Mouse (Mus musculus): ENCODE results near the gene Fndc11. TPM values are rescaled to one million over a fixed set of nuclear protein-coding genes. Genes with fewer than 3 reads are reported as not detected.

The Fndc11 gene
- total and polyA plus RNA-seq, 3 experiments, result 0.59 TPM; not detected in 2

- Histone ChIP-seq H3K4me2 (ENCODE audit: insufficient read depth, low read depth, poor library complexity, severe bottlenecking) (peak within 1 kb of the TSS; percentile 65), H3K4me1 (ENCODE audit: control insufficient read depth in 1 of 2, insufficient read depth in 2 of 2) (peaks cover 7 to 36% of the 10 kb centered on the region in 2 experiments; a peak in 3 of 4 replicates), H3K36me3 (replicated peaks in 1 of 2; ENCODE audit: control insufficient read depth in 1 of 2, insufficient read depth in 1 of 2, low read length in 1 of 2) (peaks cover 0 to 6% of the 10 kb centered on the region in 2 experiments), H3K4me3 (replicated peaks in 1 of 3; ENCODE audit: low read depth in 2 of 3, low read length in 2 of 3, poor library complexity in 1 of 3) (peak within 1 kb of the TSS; percentile 68 to 82 (median 79)), H3K9ac (ENCODE audit: insufficient read depth, low read depth) (peak within 1 kb of the TSS; percentile 78), H3K79me2 (replicated peaks; ENCODE audit: control insufficient read depth, extremely low read depth, insufficient read depth, poor library complexity, severe bottlenecking) (no peaks in the 10 kb centered on the region), H3K27me3 (replicated peaks) (no peaks in the 10 kb centered on the region), H3K9me3 (replicated peaks; ENCODE audit: low read length) (no peaks in the 10 kb centered on the region), H3K27ac (ENCODE audit: insufficient read depth, low read depth) (peak within 1 kb of the TSS; percentile 74)
- DNase-seq (ENCODE audit: extremely low read depth), result peak; percentile 93
- TF ChIP-seq CHD1 (IDR thresholded peaks at IDR 0.05; ENCODE audit: low read depth, low read length) (no peak), UBTF (IDR thresholded peaks at IDR 0.05; ENCODE audit: low read depth, low read length) (peak; percentile 58; the same call in 1 of the 2 replicates), GABPA (IDR thresholded peaks at IDR 0.05; ENCODE audit: insufficient replicate concordance, low read depth, low read length) (no peak), MXI1 (IDR thresholded peaks at IDR 0.05; ENCODE audit: low read depth, low read length) (peak; percentile 49), ZNF384 (IDR thresholded peaks at IDR 0.05; ENCODE audit: low read depth, low read length) (no peak), PAX5 (IDR thresholded peaks at IDR 0.05; ENCODE audit: low read length) (no peak), JUN (IDR thresholded peaks at IDR 0.05; ENCODE audit: insufficient read depth, low read depth, low read length) (no peak), ZC3H11A (IDR thresholded peaks at IDR 0.05; ENCODE audit: low read depth, low read length) (no peak), CHD2 (IDR thresholded peaks at IDR 0.05; ENCODE audit: low read length) (peak; percentile 79), NRF1 (IDR thresholded peaks at IDR 0.05; ENCODE audit: low read depth, low read length) (peak; percentile 85), JUND (conservative IDR thresholded peaks at IDR 0.05; ENCODE audit: low read depth, low read length) (no peak), CTCF (conservative IDR thresholded peaks at IDR 0.05 in 1 of 2, IDR thresholded peaks at IDR 0.05 in 1 of 2; ENCODE audit: low read depth in 2 of 2, low read length in 2 of 2) (no peak), BHLHE40 (IDR thresholded peaks at IDR 0.05; ENCODE audit: low read depth, low read length) (no peak), HCFC1 (IDR thresholded peaks at IDR 0.05; ENCODE audit: low read depth, low read length) (peak; percentile 48), MAZ (IDR thresholded peaks at IDR 0.05; ENCODE audit: low read depth, low read length) (peak; percentile 16; the same call in 1 of the 2 replicates), ZMIZ1 (IDR thresholded peaks at IDR 0.05; ENCODE audit: low read depth, low read length) (peak; percentile 64), EP300 (IDR thresholded peaks at IDR 0.05; ENCODE audit: low read length) (no peak), MYC (IDR thresholded peaks at IDR 0.05; ENCODE audit: low read depth, low read length) (peak; percentile 16; the same call in 1 of the 2 replicates), KAT2A (IDR thresholded peaks at IDR 0.05; ENCODE audit: insufficient replicate concordance, low read length) (0 out of 2 replicates have a peak, but pooled peaks have one; percentile 28), ETS1 (conservative IDR thresholded peaks at IDR 0.05; ENCODE audit: low read depth, low read length) (no peak; the same call in 1 of the 2 replicates), POLR2A (IDR thresholded peaks at IDR 0.05; ENCODE audit: low read depth, low read length) (peak; percentile 76), MEF2A (IDR thresholded peaks at IDR 0.05; ENCODE audit: borderline replicate concordance, low read depth, low read length) (no peak), SMC3 (IDR thresholded peaks at IDR 0.05; ENCODE audit: low read depth, low read length) (no peak), SIN3A (IDR thresholded peaks at IDR 0.05; ENCODE audit: low read length) (peak; percentile 17), TBP (conservative IDR thresholded peaks at IDR 0.05; ENCODE audit: low read depth, low read length) (no peak), ZKSCAN1 (IDR thresholded peaks at IDR 0.05; ENCODE audit: borderline replicate concordance, low read depth, low read length) (no peak), RCOR1 (conservative IDR thresholded peaks at IDR 0.05; ENCODE audit: low read depth, low read length) (no peak), USF1 (IDR thresholded peaks at IDR 0.05; ENCODE audit: low read depth, low read length) (no peak), TCF12 (IDR thresholded peaks at IDR 0.05; ENCODE audit: low read depth, low read length) (peak; percentile 61), RAD21 (IDR thresholded peaks at IDR 0.05; ENCODE audit: low read depth, low read length) (no peak), USF2 (conservative IDR thresholded peaks at IDR 0.05; ENCODE audit: low read depth, low read length) (no peak), IRF4 (IDR thresholded peaks at IDR 0.05; ENCODE audit: low read depth, low read length) (no peak; the same call in 1 of the 2 replicates), E2F4 (IDR thresholded peaks at IDR 0.05; ENCODE audit: insufficient replicate concordance, low read depth, low read length) (no peak), MAFK (IDR thresholded peaks at IDR 0.05; ENCODE audit: insufficient replicate concordance, low read length) (no peak), ELF1 (IDR thresholded peaks at IDR 0.05; ENCODE audit: low read depth, low read length) (peak; percentile 57), POLR2AphosphoS2 (IDR thresholded peaks at IDR 0.05; ENCODE audit: low read depth, low read length) (no peak), NELFE (IDR thresholded peaks at IDR 0.05; ENCODE audit: low read depth, low read length) (peak; percentile 70), MAX (IDR thresholded peaks at IDR 0.05; ENCODE audit: low read length) (no peak; the same call in 1 of the 2 replicates)
- dilution Hi-C loops (cut with MboI; ENCODE audit: extremely low pct_ligation_motif_present, extremely low pct_unique_long_range_greater_than_20kb, low sequenced_read_pairs), result no loop called here
- in situ Hi-C loops (cut with MboI; ENCODE audit: low pct_ligation_motif_present, low pct_unique_long_range_greater_than_20kb, low sequenced_read_pairs), result loop anchor here (10.0 to 25.0 kb wide), 3 partner anchors 137 to 300 kb away; partner anchors contain the start of genes Abhd16b, Arfrp1, Tpd52l2 and Zgpat
Measured at GRCm38 (mm10) chr2:181187121-181188000, 32.5 kb upstream of the Fndc11 start, which contains the start of gene Ppdpf. TSS of gene Ppdpf (plus strand) at chr2:181187247.
